Mouse (Mus musculus): Measurements from ENCODE around the gene Xylt1. TPM values are rescaled to one million over a fixed set of nuclear protein-coding genes. Genes with fewer than 3 reads are reported as not detected.

Xylt1 gene
- 0.36 and 0.56 TPM in 2 replicates for polyA plus RNA-seq (2015; fragmentation: Nextera tagmentation; extraction: Ambion mirVana)

DNA sequence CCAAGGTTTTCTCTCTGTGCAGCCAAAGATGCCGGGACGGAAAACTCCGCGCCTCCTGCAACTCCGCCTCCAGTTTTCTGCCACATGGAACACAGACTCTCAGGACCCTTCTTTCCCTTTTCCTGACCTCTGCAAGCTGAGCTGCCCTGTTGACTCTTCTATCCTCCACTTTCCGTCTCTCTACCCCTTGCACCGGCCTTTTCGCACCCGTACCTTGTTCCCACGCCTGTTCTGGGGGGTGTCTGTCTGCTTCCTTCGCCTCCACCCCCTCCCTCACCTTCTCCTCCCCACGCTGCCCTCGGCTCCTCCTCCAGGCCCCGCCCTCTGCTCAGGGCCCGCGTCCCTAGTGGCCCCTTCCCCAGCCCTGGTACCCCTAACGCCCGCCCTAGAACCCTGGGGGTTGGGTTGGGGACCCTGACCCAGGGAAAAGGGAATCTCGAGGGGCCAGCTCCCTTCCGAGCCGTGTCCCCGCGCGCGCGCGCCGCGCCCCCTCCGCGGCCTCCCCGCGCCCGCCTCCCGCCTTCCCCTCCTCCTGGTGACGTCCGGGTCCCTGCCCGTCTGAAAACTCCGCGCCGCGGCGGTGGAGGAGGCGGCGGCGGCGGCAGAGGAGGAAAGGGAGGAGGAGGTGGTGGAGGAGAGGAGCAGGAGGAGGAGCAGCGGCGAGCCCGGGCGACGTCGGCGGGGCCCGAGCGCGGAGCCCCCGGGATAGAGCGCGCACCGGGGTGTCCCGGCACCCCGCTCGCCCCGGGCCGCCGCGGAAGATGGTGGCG is at the start of gene Xylt1:
Gene Xylt1, plus strand, starts transcription at position 562 of the 770 bp plus-strand sequence.

Data from skeletal muscle tissue, postnatal 0 days (tissue).